Mouse (Mus musculus): ENCODE measurements at regions not wholly inside any gene's neighbourhood (a gene's known extent, or its start where the extent isn't known, plus 50 kb on each side); places are given as distances from the start of the nearest gene placed in this dataset.

DNA sequence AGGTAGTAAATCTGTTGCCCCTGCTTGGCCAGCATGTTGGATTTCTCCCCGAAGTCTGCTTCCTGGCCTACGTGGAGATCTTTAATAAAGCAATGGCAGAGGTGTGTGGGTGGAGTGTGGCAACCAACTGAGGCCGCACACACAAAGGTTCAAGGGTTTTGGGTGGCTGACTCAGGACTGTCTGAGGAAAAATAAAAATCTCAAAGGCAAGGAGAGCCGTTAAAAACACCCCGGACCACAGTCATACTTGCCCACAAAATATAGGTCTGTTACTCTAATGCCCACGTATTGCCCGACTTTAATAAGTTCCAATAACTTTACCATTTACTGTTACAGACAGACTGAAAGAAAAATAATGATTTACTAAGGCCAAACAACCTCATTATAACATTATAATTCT is 108.7 kb upstream of the Cdkn2b start:
- TF ChIP-seq CTCF (IDR thresholded peaks at IDR 0.05; ENCODE audit: control insufficient read depth, insufficient read depth, insufficient read length) (no peak), MYOD1 (IDR thresholded peaks at IDR 0.05; ENCODE audit: control insufficient read depth, insufficient read length, low read depth) (no peak), MAX (IDR thresholded peaks at IDR 0.05) (no peak), USF1 (IDR thresholded peaks at IDR 0.05; ENCODE audit: low read depth) (no peak), MYOG (IDR thresholded peaks at IDR 0.05; ENCODE audit: control insufficient read depth, extremely low read depth, insufficient read length) (no peak), FOSL1 (IDR thresholded peaks at IDR 0.05; ENCODE audit: insufficient read depth, low read length, poor library complexity, severe bottlenecking) (no peak), CEBPB (IDR thresholded peaks at IDR 0.05; ENCODE audit: low read depth) (no peak)

All from C2C12 (cell line).